Mouse (Mus musculus): ENCODE results near the gene Ptprr. TPM values are rescaled to one million over a fixed set of nuclear protein-coding genes. Genes with fewer than 3 reads are reported as not detected.

The Ptprr gene
- total and polyA plus RNA-seq, 3 experiments = 0.76 to 2.0 (median 1.8) TPM

DNA sequence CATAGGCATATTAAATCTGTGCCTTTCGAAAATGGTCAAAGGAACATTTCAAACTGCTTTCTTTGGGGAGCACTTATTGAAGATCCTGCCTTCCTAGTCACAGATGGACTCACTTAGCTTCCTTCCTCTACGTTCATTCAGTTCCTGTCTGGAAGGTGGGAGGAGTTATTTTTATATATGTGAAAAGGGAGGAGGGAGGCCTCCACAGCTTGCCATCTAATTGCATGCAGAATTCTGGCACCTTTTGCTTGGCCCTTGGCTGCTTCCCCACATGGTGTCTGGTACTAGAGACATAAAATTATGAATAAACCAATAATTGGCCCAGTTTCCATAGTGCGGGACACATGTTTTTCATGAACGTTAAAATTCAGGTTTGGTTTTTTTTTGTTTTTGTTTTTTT is 90.2 kb downstream of the Ptprr start:
- Histone ChIP-seq H3K27ac (no peak overlapping the region), H3K4me3 (no peak overlapping the region), H3K79me2 (replicated peaks; ENCODE audit: control insufficient read depth, insufficient read depth, low read length) (no peaks in the 10 kb centered on the region), H3K27me3 (ENCODE audit: control insufficient read depth, insufficient read depth, low read length) (no peaks in the 10 kb centered on the region), H3K9ac (ENCODE audit: low read depth, low read length) (no peak overlapping the region), H3K4me1 (ENCODE audit: control insufficient read depth, insufficient read depth, low read length) (no peaks in the 10 kb centered on the region), H3K36me3 (ENCODE audit: control insufficient read depth, insufficient read depth, low read length) (no peaks in the 10 kb centered on the region)
- no peak for TF ChIP-seq EP300 (IDR thresholded peaks at IDR 0.05; ENCODE audit: insufficient read depth, low read depth, low read length)
- TF ChIP-seq CTCF (IDR thresholded peaks at IDR 0.05) = no peak
- no peak for TF ChIP-seq POLR2A (IDR thresholded peaks at IDR 0.05; ENCODE audit: insufficient read depth, low read depth, low read length)
- DNase-seq = no peak
- WGBS = 50% methylated on average over 4 of the region's 4 CpGs
- intact Hi-C loops (cut with DNase I) = no loop called here

DNA sequence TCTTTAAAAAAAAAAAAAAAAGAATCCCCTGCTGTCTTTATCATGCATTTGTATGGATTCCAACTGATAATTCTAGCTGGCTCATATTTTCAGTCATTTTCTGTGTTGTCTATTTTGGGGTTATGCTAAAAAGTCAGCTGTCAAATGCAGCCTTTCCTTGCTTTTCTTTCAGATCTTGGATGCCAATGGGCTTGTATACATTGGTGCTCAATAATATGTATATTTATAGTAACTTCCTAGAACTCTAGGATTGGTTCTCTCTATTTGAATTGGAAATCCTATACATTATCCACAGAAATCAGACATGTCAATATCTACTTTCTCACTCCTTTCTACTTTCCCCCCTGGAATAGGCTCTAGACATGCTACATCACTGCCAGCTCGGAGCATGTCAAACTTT is 90.7 kb downstream of the Ptprr start:
- no peak overlapping the region for H3K27ac ChIP-seq
- H3K4me3 ChIP-seq = no peak overlapping the region
- WGBS = 78% methylated on average over 1 of the region's 1 CpGs
- TF ChIP-seq POLR2A (IDR thresholded peaks at IDR 0.05; ENCODE audit: insufficient read depth, low read depth, low read length) = no peak
- no peak for TF ChIP-seq EP300 (IDR thresholded peaks at IDR 0.05; ENCODE audit: insufficient read depth, low read depth, low read length)
- no peak for TF ChIP-seq CTCF (IDR thresholded peaks at IDR 0.05)
- no peaks in the 10 kb centered on the region for H3K4me1 ChIP-seq (ENCODE audit: control insufficient read depth, insufficient read depth, low read length)
- intact Hi-C loops (cut with DNase I) = no loop called here
- no peak overlapping the region for H3K9ac ChIP-seq (ENCODE audit: low read depth, low read length)
- H3K79me2 ChIP-seq (replicated peaks; ENCODE audit: control insufficient read depth, insufficient read depth, low read length) = no peaks in the 10 kb centered on the region
- no peaks in the 10 kb centered on the region for H3K36me3 ChIP-seq (ENCODE audit: control insufficient read depth, insufficient read depth, low read length)
- H3K27me3 ChIP-seq (ENCODE audit: control insufficient read depth, insufficient read depth, low read length) = no peaks in the 10 kb centered on the region
- DNase-seq = no peak

DNA sequence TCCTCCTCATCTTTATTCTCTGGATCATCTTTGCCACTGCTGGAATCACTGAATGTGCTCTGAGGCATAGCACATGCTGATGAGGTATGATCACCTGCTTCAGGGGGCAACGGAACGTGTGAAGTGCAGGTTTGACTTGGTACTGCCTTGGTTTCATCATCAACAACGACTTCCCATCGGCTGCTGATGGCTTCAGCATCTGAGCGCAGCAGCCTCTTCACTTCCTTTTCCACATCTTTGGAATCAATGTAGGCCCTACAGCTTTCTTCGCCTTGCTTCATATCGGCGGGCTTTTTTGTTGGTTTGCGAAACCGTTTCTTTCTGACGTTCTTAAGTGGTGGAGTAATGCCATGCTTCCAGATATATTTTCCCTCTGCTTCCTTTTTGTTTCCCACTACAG is 94.9 kb downstream of the Ptprr start:
- Histone ChIP-seq H3K36me3 (ENCODE audit: control insufficient read depth, insufficient read depth, low read length) (no peaks in the 10 kb centered on the region), H3K27ac (no peak overlapping the region), H3K27me3 (ENCODE audit: control insufficient read depth, insufficient read depth, low read length) (no peaks in the 10 kb centered on the region), H3K79me2 (replicated peaks; ENCODE audit: control insufficient read depth, insufficient read depth, low read length) (no peaks in the 10 kb centered on the region), H3K4me1 (ENCODE audit: control insufficient read depth, insufficient read depth, low read length) (no peaks in the 10 kb centered on the region), H3K9ac (ENCODE audit: low read depth, low read length) (no peak overlapping the region), H3K4me3 (no peak overlapping the region)
- DNase-seq = no peak
- intact Hi-C loops (cut with DNase I) = no loop called here
- WGBS = 93% methylated on average over 11 of the region's 11 CpGs
- no peak for TF ChIP-seq CTCF (IDR thresholded peaks at IDR 0.05)
- no peak for TF ChIP-seq EP300 (IDR thresholded peaks at IDR 0.05; ENCODE audit: insufficient read depth, low read depth, low read length)
- TF ChIP-seq POLR2A (IDR thresholded peaks at IDR 0.05; ENCODE audit: insufficient read depth, low read depth, low read length) = no peak

DNA sequence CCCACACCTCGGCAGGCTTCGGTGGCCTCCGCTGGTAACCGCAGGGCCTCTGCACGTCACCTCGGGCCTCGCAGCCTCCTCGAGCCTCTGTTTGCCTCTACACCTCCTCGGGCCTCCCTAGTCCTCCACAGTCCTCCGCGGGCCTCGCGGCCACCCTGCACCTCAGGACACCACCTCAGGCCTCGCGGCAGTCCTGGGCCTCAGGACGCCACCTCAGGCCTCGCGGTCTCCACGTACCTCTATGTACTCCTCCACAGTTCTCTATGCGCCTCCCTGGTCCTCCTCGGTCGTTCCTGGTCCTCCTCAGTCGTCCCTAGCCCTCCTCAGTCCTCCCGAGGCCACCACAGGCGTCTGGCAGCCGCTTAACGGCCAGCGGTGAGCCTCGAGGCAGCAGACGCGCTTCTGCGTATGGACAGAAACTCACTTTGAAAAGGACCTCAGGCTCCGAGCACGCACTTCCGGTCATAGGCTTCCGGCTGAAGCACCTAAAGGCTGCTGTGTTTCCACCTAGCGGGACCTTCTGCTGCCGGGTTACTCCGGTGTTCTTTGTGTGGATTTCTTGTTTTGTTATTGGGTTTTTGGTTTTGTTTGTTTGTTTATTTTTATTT is 96.0 kb downstream of the Ptprr start, which contains the start of gene 4933416C03Rik:
Gene 4933416C03Rik, minus strand, starts transcription at position 51 of the 608 bp plus-strand sequence.
- Histone ChIP-seq H3K36me3 (ENCODE audit: control insufficient read depth, insufficient read depth, low read length) (no peaks in the 10 kb centered on the region), H3K27ac (no peak within 1 kb of the TSS), H3K27me3 (ENCODE audit: control insufficient read depth, insufficient read depth, low read length) (no peaks in the 10 kb centered on the region), H3K4me1 (ENCODE audit: control insufficient read depth, insufficient read depth, low read length) (no peaks in the 10 kb centered on the region), H3K79me2 (replicated peaks; ENCODE audit: control insufficient read depth, insufficient read depth, low read length) (no peaks in the 10 kb centered on the region), H3K9ac (ENCODE audit: low read depth, low read length) (no peak within 1 kb of the TSS), H3K4me3 (no peak within 1 kb of the TSS)
- intact Hi-C loops (cut with DNase I) = no loop called here
- DNase-seq = no peak
- TF ChIP-seq CTCF (IDR thresholded peaks at IDR 0.05) = no peak
- no peak for TF ChIP-seq EP300 (IDR thresholded peaks at IDR 0.05; ENCODE audit: insufficient read depth, low read depth, low read length)
- no peak for TF ChIP-seq POLR2A (IDR thresholded peaks at IDR 0.05; ENCODE audit: insufficient read depth, low read depth, low read length)
- WGBS = 94% methylated on average over 39 of the region's 39 CpGs

DNA sequence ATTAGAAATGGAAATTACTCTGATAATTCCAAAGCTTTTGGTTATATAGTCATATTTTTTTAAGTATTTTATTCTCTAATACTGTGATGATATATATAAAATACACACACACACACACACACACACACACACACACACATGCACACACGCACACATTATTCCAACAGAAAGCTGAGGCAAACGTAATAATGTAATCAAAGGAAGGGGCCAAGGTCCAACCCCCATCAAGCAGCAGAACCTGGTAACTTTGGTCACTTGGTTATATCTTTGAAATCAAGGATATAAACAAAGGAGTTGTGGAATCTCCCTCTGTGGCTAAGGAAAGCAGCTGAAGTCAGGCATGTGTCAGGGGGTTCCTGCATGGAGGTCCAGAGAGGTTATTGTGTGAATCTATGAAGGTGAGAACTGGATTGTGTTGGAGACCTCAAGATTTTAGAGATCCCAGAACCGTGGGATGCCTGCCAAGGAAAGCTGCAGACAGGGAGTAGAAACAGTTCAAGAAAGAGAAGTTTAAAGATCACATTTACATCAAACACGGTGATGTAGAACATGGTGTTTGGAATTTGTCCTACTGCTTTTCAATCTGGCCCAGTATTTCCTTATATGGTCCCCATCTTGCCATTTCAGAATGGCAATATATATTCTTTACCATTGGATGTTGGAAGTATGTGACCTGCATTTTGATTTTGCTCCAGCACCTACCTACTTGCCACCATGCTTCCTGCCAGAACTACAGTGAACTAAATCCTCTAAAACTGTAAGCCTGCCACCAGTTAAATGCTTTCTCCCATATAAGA is 98.1 kb downstream of the Ptprr start:
- Histone ChIP-seq H3K4me1 (ENCODE audit: control insufficient read depth, insufficient read depth, low read length) (no peaks in the 10 kb centered on the region), H3K27me3 (ENCODE audit: control insufficient read depth, insufficient read depth, low read length) (no peaks in the 10 kb centered on the region), H3K27ac (no peak overlapping the region), H3K36me3 (ENCODE audit: control insufficient read depth, insufficient read depth, low read length) (no peaks in the 10 kb centered on the region), H3K9ac (ENCODE audit: low read depth, low read length) (no peak overlapping the region), H3K79me2 (replicated peaks; ENCODE audit: control insufficient read depth, insufficient read depth, low read length) (no peaks in the 10 kb centered on the region), H3K4me3 (no peak overlapping the region)
- TF ChIP-seq CTCF (IDR thresholded peaks at IDR 0.05) = no peak
- TF ChIP-seq EP300 (IDR thresholded peaks at IDR 0.05; ENCODE audit: insufficient read depth, low read depth, low read length) = no peak
- no peak for TF ChIP-seq POLR2A (IDR thresholded peaks at IDR 0.05; ENCODE audit: insufficient read depth, low read depth, low read length)
- intact Hi-C loops (cut with DNase I) = no loop called here
- DNase-seq = no peak
- WGBS = 57% methylated on average over 4 of the region's 4 CpGs

DNA sequence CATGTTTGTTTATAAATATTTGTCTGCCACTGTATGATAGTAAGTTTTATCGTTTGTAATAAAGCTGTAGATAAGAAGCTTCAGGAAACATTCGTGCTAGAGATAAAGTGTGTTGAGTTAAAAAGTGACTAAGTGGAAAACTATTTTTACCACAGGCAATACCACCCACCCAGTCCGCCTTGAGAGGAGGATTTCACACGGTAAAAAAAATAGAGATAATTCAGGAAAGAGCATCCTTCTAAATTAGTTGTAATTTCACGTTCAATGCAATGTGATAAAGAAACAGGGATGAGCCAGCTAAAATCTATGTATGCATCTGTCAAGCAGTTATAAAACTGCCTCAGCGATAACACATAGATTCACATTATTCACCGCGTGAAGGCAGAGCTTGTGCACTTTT is 99.0 kb downstream of the Ptprr start:
- H3K27me3 ChIP-seq (ENCODE audit: control insufficient read depth, insufficient read depth, low read length) = no peaks in the 10 kb centered on the region
- H3K79me2 ChIP-seq (replicated peaks; ENCODE audit: control insufficient read depth, insufficient read depth, low read length) = no peaks in the 10 kb centered on the region
- intact Hi-C loops (cut with DNase I) = no loop called here
- 41% methylated on average over 8 of the region's 8 CpGs for WGBS
- H3K4me3 ChIP-seq = no peak overlapping the region
- DNase-seq = no peak
- H3K36me3 ChIP-seq (ENCODE audit: control insufficient read depth, insufficient read depth, low read length) = no peaks in the 10 kb centered on the region
- H3K4me1 ChIP-seq (ENCODE audit: control insufficient read depth, insufficient read depth, low read length) = no peaks in the 10 kb centered on the region
- TF ChIP-seq EP300 (IDR thresholded peaks at IDR 0.05; ENCODE audit: insufficient read depth, low read depth, low read length) = no peak
- TF ChIP-seq POLR2A (IDR thresholded peaks at IDR 0.05; ENCODE audit: insufficient read depth, low read depth, low read length) = no peak
- TF ChIP-seq CTCF (IDR thresholded peaks at IDR 0.05) = no peak
- H3K9ac ChIP-seq (ENCODE audit: low read depth, low read length) = no peak overlapping the region
- no peak overlapping the region for H3K27ac ChIP-seq

All from heart, adult 2 months (tissue).